Comparison of ENCODE assay signal across 12 mouse cellular contexts in genomic region chr9:102288356-102288755, GRCm38 (mm10).
DNase-seq lines count a peak whose midpoint lies in the region.
"Had no signal": no experiment of that assay in that cellular context is flagged by ENCODE, and none has a peak within 500 bp of the region (broad histone marks: within the 10 kb centered on the region; RNA-seq: fewer than 3 reads in every experiment).

No protein-coding gene starts in this region.

- peak; percentile 95 for DNase-seq in brain, adult 2 months (ENCODE audit: low read depth, low spot score)
- peak; percentile 89 for DNase-seq in cerebellum, adult 11-12 months
- peak; percentile 93 for DNase-seq in cerebellum, adult 9-10 months
- DNase-seq in cerebellum, postnatal 25 days = peak; percentile 79 to 83
- no peak for DNase-seq in spleen, adult 12 weeks (ENCODE audit: low spot score)
- no peak for DNase-seq in adrenal gland, adult 18-20 months (ENCODE audit: low spot score in 2 of 2)
- DNase-seq in retina, embryonic 14.5 days (ENCODE audit: low spot score) = no peak
- DNase-seq: adrenal gland, adult 2 months; adrenal gland, postnatal 36 days; gastrocnemius, postnatal 14 days; heart, adult 2 months; kidney, adult 2 months had no signal

Comparison
In these comparisons a context has a peak if more than half of its experiments do, and no peak if none do; other contexts are left out.
1. DNase-seq: peak in brain, adult 2 months (single experiment), cerebellum, adult 11-12 months (single experiment), cerebellum, adult 9-10 months (single experiment) and cerebellum, postnatal 25 days (2 of 2); none in spleen, adult 12 weeks (single experiment), adrenal gland, adult 18-20 months (0 of 2) and retina, embryonic 14.5 days (single experiment).